Mouse (Mus musculus): ENCODE measurements around the gene Gm28048.

DNA sequence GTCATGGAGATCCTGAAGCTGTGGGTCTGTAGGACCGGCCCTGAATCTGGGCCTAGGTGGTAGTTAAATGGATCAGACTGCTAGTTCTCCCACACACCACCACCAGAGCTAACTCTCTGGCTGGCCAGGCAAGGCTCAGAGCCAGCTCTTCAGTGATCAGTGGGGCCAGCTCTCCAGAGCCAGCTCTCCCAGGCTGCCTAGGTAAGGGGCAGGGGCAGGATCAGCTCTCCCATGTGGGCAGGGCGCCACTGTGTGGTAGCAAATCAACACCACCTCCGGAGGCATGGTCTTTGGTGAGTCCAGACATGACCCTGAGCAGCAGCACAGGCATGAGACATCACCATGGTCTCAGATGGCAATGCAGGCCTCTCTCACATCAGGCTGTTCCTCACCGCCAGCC is 25.1 kb downstream of the Gm28048 start:
- TF ChIP-seq CTCF (IDR thresholded peaks at IDR 0.05; ENCODE audit: extremely low read depth, insufficient read depth, insufficient read length, insufficient replicate concordance): peak; percentile 78
- no peak for TF ChIP-seq POLR2A (IDR thresholded peaks at IDR 0.05; ENCODE audit: low read depth, low read length)
